Mouse (Mus musculus): ENCODE results near the gene Mier2. TPM values are rescaled to one million over a fixed set of nuclear protein-coding genes. Genes with fewer than 3 reads are reported as not detected.

The Mier2 gene
- polyA plus RNA-seq, 1 experiment from 2014 or later = 68.6 TPM

DNA sequence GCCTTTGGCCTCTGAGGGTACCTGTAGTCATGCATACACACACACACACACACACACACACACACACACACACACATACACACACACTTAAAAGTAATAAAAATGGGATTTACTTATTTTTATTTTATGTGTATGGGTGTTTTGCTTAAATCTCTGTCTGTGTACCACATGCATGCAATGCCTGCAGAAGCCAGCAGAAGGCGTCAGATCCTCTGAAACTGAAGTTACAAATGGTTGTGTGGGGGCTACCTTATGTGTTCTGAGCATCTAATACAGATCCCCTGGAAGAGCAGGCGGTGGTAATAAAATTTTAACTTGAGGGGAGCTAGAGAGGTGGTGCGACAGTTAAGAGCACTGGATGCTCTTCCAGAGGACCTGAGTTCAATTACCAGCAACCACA, 26.9 kb downstream of the Mier2 start:
- peaks cover 6% of the 10 kb centered on the region for H3K36me3 ChIP-seq
- H3K9me3 ChIP-seq (replicated peaks) = no peaks in the 10 kb centered on the region
- no peak overlapping the region for H3K9ac ChIP-seq (replicated peaks)
- no peak overlapping the region for H3K27ac ChIP-seq (replicated peaks)
- H3K4me2 ChIP-seq = no peak overlapping the region
- whole genome bisulfite sequencing = 78% methylated on average over 3 of the region's 3 CpGs
- H3K4me1 ChIP-seq = peaks cover 6% of the 10 kb centered on the region
- no peaks in the 10 kb centered on the region for H3K27me3 ChIP-seq (replicated peaks)
- no peak overlapping the region for H3K4me3 ChIP-seq (replicated peaks)
- no peak for ATAC-seq (ENCODE audit: low FRiP score)

DNA sequence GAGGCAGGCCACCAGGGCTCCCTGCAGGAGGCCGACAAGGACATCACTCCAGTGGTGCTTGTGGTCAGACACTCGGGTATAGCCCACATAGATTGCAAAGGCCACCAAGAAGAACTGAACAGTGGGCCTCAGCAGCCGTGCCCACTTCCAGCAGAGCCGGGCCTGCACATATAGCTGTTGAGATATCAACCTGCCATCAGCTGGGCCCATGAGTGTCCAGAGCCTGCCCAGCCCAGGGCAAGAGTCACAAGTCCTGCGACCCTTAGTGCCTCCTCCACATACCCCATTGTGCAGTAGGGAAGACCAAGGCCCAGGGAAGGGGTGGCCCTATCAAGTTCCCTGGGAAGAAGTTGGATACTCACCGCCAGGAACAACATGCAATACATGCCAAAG, 27.6 kb downstream of the Mier2 start:
- WGBS = 92% methylated on average over 6 of the region's 6 CpGs
- H3K36me3 ChIP-seq = peaks cover 6% of the 10 kb centered on the region
- no peaks in the 10 kb centered on the region for H3K4me1 ChIP-seq
- no peaks in the 10 kb centered on the region for H3K27me3 ChIP-seq (replicated peaks)
- no peak for ATAC-seq (ENCODE audit: low FRiP score)
- H3K9ac ChIP-seq (replicated peaks) = no peak overlapping the region
- no peak overlapping the region for H3K4me2 ChIP-seq
- H3K9me3 ChIP-seq (replicated peaks) = no peaks in the 10 kb centered on the region
- H3K4me3 ChIP-seq (replicated peaks) = no peak overlapping the region
- no peak overlapping the region for H3K27ac ChIP-seq (replicated peaks)

DNA sequence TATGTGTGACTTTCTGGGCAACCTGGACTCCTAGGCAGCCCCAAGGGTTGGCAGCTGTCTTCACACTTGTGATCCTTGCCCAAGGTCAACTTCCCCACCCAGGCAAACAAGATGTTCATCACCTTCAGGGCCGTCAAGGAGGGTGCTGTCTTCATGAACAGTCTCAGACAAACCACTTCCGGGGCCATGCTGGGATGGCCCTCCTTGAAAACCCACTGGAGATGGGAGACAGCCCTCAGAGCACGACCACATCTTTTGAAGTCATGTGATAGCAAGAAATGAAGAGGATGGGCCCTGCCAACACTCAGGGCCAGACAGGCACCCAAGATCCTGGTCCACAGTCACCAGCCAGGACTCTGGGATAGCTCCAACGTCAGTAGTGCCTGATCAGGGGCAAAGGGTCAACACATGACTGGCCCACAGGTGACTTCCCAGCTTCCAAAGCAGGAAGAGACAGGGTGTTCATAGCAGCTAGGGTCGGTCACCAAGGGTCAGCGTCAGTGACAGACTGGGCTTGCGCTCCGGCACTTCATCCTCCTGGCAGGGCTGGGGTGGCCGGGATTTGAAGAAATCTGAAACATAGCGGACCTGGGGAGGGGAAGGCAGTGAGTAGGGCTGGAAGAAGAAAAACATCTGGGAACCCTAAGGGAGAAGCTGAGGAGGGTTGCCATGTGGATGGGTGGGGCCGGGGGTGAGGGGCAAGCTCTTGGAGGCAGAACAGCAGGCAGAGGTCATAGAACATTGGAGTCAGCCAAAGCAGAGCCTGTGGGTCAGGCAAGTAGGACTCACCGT, 28.1 kb downstream of the Mier2 start:
- Histone ChIP-seq H3K9ac (replicated peaks) (no peak overlapping the region), H3K27me3 (replicated peaks) (no peaks in the 10 kb centered on the region), H3K27ac (replicated peaks) (no peak overlapping the region), H3K4me3 (replicated peaks) (no peak overlapping the region), H3K4me1 (no peaks in the 10 kb centered on the region), H3K9me3 (replicated peaks) (no peaks in the 10 kb centered on the region), H3K4me2 (no peak overlapping the region), H3K36me3 (peaks cover 6% of the 10 kb centered on the region)
- no peak for ATAC-seq (ENCODE audit: low FRiP score)
- 94% methylated on average over 12 of the region's 12 CpGs for WGBS

DNA sequence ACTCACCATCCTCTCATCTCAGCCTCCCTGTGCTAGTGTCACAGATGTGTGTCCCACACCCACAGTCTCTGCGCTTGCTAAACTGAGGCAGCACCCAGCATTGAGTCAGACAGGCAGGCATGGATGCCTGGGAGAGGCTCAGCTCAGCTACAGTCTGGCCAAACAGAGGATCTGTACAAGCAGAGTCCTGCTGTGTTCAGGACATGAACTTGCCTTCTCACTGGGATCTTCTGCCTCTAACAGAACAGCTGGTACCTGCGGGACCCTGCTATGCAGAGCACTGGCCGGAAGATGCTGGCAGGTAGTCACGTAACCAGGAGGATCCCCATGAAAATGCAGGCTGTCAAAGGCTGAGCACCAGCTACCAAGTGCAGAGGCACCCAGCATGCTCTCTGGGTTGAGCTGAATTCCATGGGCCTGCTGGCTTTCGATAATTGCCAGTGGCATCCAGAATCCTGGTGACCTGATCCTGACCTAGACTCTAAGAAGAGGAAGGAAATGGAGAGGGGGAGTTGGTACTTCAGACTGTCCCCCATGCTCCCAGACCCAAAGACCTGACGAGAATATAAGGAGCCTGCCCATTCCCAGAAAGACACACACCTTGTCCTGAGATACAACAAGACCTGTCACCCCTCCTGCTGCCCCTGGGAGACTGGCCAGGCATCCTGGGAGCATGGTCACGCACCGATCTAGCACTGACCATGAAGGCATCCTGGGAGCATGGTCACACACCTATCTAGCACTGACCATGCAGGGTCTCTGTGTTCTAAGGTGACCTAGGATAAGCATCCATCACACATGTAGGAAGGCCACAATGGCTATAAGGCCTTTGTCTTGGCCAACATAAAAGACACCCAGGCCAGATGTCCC, 29.3 kb downstream of the Mier2 start:
- 92% methylated on average over 8 of the region's 8 CpGs for WGBS
- no peak for ATAC-seq (ENCODE audit: low FRiP score)
- no peak overlapping the region for H3K27ac ChIP-seq (replicated peaks)
- no peak overlapping the region for H3K4me3 ChIP-seq (replicated peaks)
- peaks cover 6% of the 10 kb centered on the region for H3K36me3 ChIP-seq
- no peaks in the 10 kb centered on the region for H3K4me1 ChIP-seq
- H3K4me2 ChIP-seq = no peak overlapping the region
- H3K9me3 ChIP-seq (replicated peaks) = no peaks in the 10 kb centered on the region
- H3K9ac ChIP-seq (replicated peaks) = no peak overlapping the region
- H3K27me3 ChIP-seq (replicated peaks) = no peaks in the 10 kb centered on the region

DNA sequence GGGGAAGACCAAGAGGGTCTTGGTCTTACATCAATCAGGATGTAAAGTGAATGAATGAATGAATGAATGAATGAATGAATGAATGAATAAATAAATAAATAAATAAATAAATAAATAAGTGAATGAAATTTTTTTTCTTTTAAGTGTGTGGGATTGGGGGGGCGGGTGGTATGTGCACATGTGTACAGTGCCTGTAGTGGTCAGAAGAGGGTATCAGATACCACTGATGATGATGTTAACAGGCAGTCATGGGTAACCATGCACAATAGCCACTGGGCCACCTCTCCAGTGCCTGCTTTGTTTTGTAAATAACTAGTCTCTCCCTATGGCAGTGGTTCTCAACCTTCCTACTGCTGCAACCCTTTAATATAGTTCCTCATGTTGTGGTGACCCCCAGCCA, 30.6 kb downstream of the Mier2 start:
- Histone ChIP-seq H3K36me3 (peaks cover 6% of the 10 kb centered on the region), H3K9ac (replicated peaks) (no peak overlapping the region), H3K4me2 (no peak overlapping the region), H3K27ac (replicated peaks) (no peak overlapping the region), H3K4me1 (no peaks in the 10 kb centered on the region), H3K27me3 (replicated peaks) (no peaks in the 10 kb centered on the region), H3K9me3 (replicated peaks) (no peaks in the 10 kb centered on the region), H3K4me3 (replicated peaks) (no peak overlapping the region)
- 44% methylated on average over 1 of the region's 1 CpGs for WGBS
- ATAC-seq (ENCODE audit: low FRiP score) = no peak

DNA sequence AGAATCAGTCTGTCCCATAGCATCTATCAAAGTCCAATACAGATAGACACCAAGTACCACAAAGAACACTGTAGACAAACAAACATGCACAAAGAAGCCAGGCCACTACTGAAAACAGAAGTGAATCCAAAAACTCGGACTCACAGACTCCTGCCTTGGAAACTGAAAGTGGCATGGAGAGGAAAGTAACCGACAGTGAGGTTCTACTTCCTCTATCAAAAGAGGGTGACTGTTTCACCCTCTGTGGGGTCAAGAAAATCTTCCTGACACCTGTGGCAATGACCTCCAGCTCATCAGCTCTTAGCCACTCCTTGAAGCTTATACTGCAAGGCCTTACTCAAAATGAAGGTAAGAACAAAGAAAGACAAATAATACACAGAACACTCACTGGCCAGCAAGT, 48.3 kb downstream of the Mier2 start:
- H3K27ac ChIP-seq (replicated peaks) = no peak overlapping the region
- no peak overlapping the region for H3K4me2 ChIP-seq
- WGBS = 88% methylated on average over 2 of the region's 2 CpGs
- H3K36me3 ChIP-seq = no peaks in the 10 kb centered on the region
- no peaks in the 10 kb centered on the region for H3K4me1 ChIP-seq
- ATAC-seq (ENCODE audit: low FRiP score) = no peak
- no peak overlapping the region for H3K4me3 ChIP-seq (replicated peaks)
- H3K9ac ChIP-seq (replicated peaks) = no peak overlapping the region
- H3K27me3 ChIP-seq (replicated peaks) = no peaks in the 10 kb centered on the region
- H3K9me3 ChIP-seq (replicated peaks) = no peaks in the 10 kb centered on the region

DNA sequence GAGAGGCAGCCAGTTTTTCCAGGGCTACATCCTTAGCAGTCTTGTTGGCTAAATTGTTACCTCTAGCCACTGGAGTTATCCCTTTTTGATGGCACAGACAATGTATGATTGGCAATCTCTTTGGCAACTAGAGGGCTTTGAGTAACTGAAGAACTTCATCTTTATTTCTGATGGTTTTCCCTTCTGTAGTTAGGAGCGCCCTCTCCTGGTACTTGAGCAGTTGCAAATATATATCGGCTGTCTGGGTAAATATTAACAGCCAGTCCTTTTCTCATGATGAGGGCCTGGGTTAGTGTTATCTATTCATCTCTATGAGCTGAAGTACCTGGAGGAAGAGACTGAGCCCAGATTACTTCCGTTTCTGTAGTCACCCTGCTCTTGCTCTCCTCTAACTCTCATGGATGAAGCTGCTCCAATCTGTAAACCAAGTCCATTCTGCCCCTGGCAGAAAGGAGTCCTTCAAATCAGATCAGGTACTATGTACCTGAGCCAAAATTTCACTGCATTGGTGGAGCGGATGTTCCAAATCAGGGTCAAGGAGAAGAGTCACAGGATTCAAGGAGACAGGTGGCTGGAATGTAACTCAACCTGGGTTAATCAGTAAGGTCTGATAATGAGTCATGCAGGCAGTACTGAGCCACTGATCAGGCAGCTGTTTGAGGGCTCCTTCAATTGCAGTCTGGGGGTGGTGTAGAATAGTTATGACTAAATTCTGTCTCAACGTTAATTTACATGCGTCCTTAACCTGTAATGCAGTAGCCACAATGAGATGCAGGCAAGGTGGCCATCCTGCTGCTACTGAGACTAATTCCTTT, 52.0 kb downstream of the Mier2 start:
- no peak overlapping the region for H3K9ac ChIP-seq (replicated peaks)
- no peak for ATAC-seq (ENCODE audit: low FRiP score)
- no peak overlapping the region for H3K27ac ChIP-seq (replicated peaks)
- WGBS = 71% methylated on average over 6 of the region's 6 CpGs
- no peak overlapping the region for H3K4me3 ChIP-seq (replicated peaks)
- H3K9me3 ChIP-seq (replicated peaks) = no peaks in the 10 kb centered on the region
- H3K4me1 ChIP-seq = no peaks in the 10 kb centered on the region
- H3K36me3 ChIP-seq = no peaks in the 10 kb centered on the region
- H3K27me3 ChIP-seq (replicated peaks) = no peaks in the 10 kb centered on the region
- H3K4me2 ChIP-seq = no peak overlapping the region

DNA sequence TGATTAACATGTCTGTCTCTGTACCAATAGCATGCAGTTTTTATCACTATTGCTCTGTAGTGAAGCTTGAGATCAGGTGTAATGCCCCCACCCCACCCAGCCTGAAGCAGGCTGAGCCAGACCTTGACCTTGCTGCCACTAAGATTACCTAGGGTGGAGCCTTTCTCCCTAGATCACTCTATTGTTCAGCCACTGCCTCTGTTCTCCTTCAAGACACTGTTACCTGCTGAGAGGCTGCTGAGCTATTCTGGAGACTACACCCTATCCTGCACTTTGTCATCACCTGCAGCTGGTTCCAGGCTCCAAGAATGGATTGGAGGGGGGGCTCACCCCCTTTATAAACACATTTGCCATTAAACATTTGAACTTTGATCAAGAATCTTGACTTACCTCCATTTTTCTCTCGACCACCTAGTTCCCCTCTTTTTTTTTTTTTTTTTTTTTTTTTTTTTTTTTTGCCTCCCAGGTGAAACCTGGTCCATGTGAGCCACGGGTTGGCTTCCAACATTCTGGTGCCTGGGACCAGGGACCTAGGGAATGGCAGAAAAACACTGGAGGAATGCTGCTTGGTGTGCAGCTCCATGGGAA, 58.2 kb downstream of the Mier2 start:
- Histone ChIP-seq H3K27me3 (replicated peaks) (no peaks in the 10 kb centered on the region), H3K4me2 (no peak overlapping the region), H3K36me3 (no peaks in the 10 kb centered on the region), H3K9me3 (replicated peaks) (no peaks in the 10 kb centered on the region), H3K27ac (replicated peaks) (no peak overlapping the region), H3K9ac (replicated peaks) (no peak overlapping the region), H3K4me3 (replicated peaks) (no peak overlapping the region), H3K4me1 (no peaks in the 10 kb centered on the region)
- ATAC-seq (ENCODE audit: low FRiP score) = no peak
- WGBS = 67% methylated on average over 2 of the region's 2 CpGs

DNA sequence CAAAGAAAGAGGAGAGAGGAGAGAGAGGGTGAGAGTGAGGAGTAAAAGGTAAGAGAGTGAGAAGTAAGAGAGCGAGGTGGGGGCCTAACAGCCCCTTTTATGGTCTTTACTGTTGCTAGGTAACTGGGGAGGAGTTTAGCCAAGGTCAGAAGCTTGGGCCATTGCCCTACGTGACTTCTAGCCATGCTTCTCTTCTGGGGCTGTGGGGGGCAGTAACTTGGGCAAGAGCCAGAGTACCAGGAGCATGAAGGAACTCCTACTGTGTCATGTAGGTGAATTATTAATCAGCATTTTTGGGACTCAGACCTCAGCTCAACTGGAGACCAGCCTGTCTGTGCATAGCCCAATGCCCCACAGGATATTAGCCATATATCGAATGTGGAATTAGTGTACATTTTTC, 59.1 kb downstream of the Mier2 start:
- Histone ChIP-seq H3K9ac (replicated peaks) (no peak overlapping the region), H3K4me2 (no peak overlapping the region), H3K9me3 (replicated peaks) (no peaks in the 10 kb centered on the region), H3K4me1 (no peaks in the 10 kb centered on the region), H3K27me3 (replicated peaks) (no peaks in the 10 kb centered on the region), H3K4me3 (replicated peaks) (no peak overlapping the region), H3K27ac (replicated peaks) (no peak overlapping the region), H3K36me3 (no peaks in the 10 kb centered on the region)
- 58% methylated on average over 3 of the region's 3 CpGs for WGBS
- no peak for ATAC-seq (ENCODE audit: low FRiP score)
